Mouse (Mus musculus): ENCODE data around the gene Hoxc5.

DNA sequence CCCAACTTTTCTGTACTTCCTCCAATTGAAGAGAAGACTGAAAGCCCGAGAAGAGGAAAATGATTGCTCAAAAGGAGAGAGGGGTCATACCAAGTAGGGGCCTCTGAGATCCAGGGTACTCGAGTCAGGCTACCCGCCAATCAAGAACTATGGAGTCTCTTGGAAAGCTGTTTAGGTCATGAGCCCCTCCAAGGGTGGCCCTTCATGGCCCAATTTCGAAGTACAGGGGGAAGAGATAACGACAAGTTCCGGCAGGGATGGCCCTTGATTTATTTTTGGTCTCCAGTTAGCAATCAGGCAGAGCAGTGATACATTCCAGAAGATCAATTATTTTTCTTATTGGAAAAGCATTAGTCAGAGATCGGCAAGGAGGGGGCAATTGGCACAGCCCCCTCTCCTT, 24.5 kb downstream of the Hoxc5 start:
- no peak for TF ChIP-seq CTCF (IDR thresholded peaks at IDR 0.05; ENCODE audit: control insufficient read depth, insufficient read depth, insufficient read length)
- no peak for TF ChIP-seq MAX (IDR thresholded peaks at IDR 0.05)
- no peak for TF ChIP-seq MYOG (IDR thresholded peaks at IDR 0.05; ENCODE audit: control insufficient read depth, extremely low read depth, insufficient read length)

All from C2C12 (cell line).